Mouse (Mus musculus): ENCODE results near the gene Zdhhc15.
"Not testable (repeated sequence)": the region's sequence is repeated elsewhere in the genome, so short reads cannot be mapped to it uniquely, and the experiment has no call there.

Zdhhc15 gene

GRCm38 (mm10) chrX:104670757-104671549, at the start of gene Zdhhc15:
Zdhhc15 (minus strand) TSS chrX:104671064.
- peak; percentile 13 for DNase-seq (ENCODE audit: low read depth, low spot score)

- no peak for DNase-seq (ENCODE audit: low read depth, low spot score)
These were observed 37.1 kb upstream of the Zdhhc15 start for GRCm38 (mm10) chrX:104707935-104708334.

- DNase-seq (ENCODE audit: low read depth, low spot score) = no peak
These were observed 761 bp downstream of the Zdhhc15 start for GRCm38 (mm10) chrX:104669850-104670756.

GRCm38 (mm10) chrX:104656976-104657375, 13.9 kb downstream of the Zdhhc15 start:
- DNase-seq (ENCODE audit: low read depth, low spot score) = no peak

- DNase-seq (ENCODE audit: low read depth, low spot score) = no peak
These were observed 58.3 kb downstream of the Zdhhc15 start for GRCm38 (mm10) chrX:104612531-104612930.

- DNase-seq (ENCODE audit: low read depth, low spot score) = not testable (repeated sequence)
These were observed 67.0 kb downstream of the Zdhhc15 start for GRCm38 (mm10) chrX:104603738-104604430.

- not testable (repeated sequence) for DNase-seq (ENCODE audit: low read depth, low spot score)
These were observed 68.5 kb downstream of the Zdhhc15 start for GRCm38 (mm10) chrX:104602168-104602859.

GRCm38 (mm10) chrX:104573946-104574345, 96.9 kb downstream of the Zdhhc15 start:
- DNase-seq (ENCODE audit: low read depth, low spot score) = no peak

- no peak for DNase-seq (ENCODE audit: low read depth, low spot score)
These were observed 103.4 kb downstream of the Zdhhc15 start for GRCm38 (mm10) chrX:104567497-104567896.

GRCm38 (mm10) chrX:104545283-104545682, 125.6 kb downstream of the Zdhhc15 start:
- no peak for DNase-seq (ENCODE audit: low read depth, low spot score)

- DNase-seq (ENCODE audit: low read depth, low spot score) = no peak
These were observed 126.8 kb downstream of the Zdhhc15 start for GRCm38 (mm10) chrX:104543919-104544595.

GRCm38 (mm10) chrX:104542635-104543034, 128.2 kb downstream of the Zdhhc15 start:
- no peak for DNase-seq (ENCODE audit: low read depth, low spot score)

GRCm38 (mm10) chrX:104501765-104502164, 169.1 kb downstream of the Zdhhc15 start:
- no peak for DNase-seq (ENCODE audit: low read depth, low spot score)

GRCm38 (mm10) chrX:104489626-104490355, 181.1 kb downstream of the Zdhhc15 start:
- DNase-seq (ENCODE audit: low read depth, low spot score) = no peak

- DNase-seq (ENCODE audit: low read depth, low spot score) = no peak
These were observed 181.9 kb downstream of the Zdhhc15 start for GRCm38 (mm10) chrX:104488870-104489467.

- DNase-seq (ENCODE audit: low read depth, low spot score) = no peak
These were observed 182.8 kb downstream of the Zdhhc15 start for GRCm38 (mm10) chrX:104488036-104488435.
